Mouse (Mus musculus): ENCODE results near the gene Tbcd. TPM values are rescaled to one million over a fixed set of nuclear protein-coding genes. Genes with fewer than 3 reads are reported as not detected.

Tbcd gene
- polyA plus RNA-seq, 1 experiment: 90.0 TPM

DNA sequence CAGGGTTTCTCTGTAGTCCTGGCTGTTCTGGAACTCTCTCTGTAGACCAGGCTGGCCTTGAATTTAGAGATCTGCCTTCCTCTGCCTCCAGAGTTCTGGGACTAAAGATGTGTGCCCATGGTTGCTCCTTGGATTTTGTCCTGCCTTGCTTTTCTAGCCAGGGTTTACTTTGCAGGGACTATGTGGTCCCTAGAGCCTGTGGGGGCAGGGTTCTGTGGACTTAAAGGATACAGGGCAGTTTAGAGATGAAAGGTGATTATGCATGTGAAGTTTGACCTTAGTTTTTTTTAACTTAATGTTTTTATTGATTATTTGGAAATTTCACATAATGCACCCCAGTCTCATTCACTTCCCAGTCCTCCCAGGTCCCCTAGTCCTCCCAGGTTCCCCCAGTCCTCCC lies 38.9 kb downstream of the Tbcd start:
- H3K36me3 ChIP-seq (ENCODE audit: control insufficient read depth, insufficient read depth, low read length): no peaks in the 10 kb centered on the region
- peaks cover 3% of the 10 kb centered on the region for H3K4me1 ChIP-seq (replicated peaks; ENCODE audit: control insufficient read depth, insufficient read depth, low read length)
- no peak for DNase-seq
- TF ChIP-seq POLR2A (IDR thresholded peaks at IDR 0.05; ENCODE audit: control insufficient read depth, extremely low read depth, insufficient read depth, low read length, poor library complexity): no peak
- TF ChIP-seq CTCF (IDR thresholded peaks at IDR 0.05; ENCODE audit: borderline replicate concordance, control insufficient read depth, extremely low read depth, insufficient read depth, low read length, poor library complexity): no peak
- H3K27ac ChIP-seq (ENCODE audit: control insufficient read depth, insufficient read depth, low read length): no peak overlapping the region
- no peak overlapping the region for H3K4me3 ChIP-seq (ENCODE audit: control insufficient read depth, insufficient read depth, low read length)
- H3K27me3 ChIP-seq (ENCODE audit: control insufficient read depth, insufficient read depth, low read length): no peaks in the 10 kb centered on the region

DNA sequence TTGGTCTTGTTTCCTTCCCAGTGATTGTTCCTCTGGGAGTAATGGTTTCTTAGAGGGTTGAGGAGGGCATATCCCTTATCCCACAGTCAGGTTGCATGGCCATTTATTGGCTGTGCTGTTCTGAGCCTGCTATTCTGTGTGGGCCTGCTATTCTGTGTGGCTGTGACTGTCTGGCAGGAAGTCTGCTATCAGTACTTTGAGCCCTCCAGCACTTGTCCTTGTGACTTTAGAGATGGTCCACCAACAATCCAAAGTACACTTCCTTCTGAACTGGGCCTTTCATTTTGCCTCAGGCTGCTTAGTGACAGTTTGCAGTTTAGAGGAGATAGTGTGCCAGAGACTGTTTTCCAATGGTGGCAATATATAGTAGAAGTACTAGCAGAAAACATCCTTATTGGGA lies 48.8 kb downstream of the Tbcd start:
- TF ChIP-seq POLR2A (IDR thresholded peaks at IDR 0.05; ENCODE audit: control insufficient read depth, extremely low read depth, insufficient read depth, low read length, poor library complexity) (no peak), CTCF (IDR thresholded peaks at IDR 0.05; ENCODE audit: borderline replicate concordance, control insufficient read depth, extremely low read depth, insufficient read depth, low read length, poor library complexity) (no peak)
- no peak overlapping the region for H3K27ac ChIP-seq (ENCODE audit: control insufficient read depth, insufficient read depth, low read length)
- peaks cover 15% of the 10 kb centered on the region for H3K36me3 ChIP-seq (ENCODE audit: control insufficient read depth, insufficient read depth, low read length)
- H3K27me3 ChIP-seq (ENCODE audit: control insufficient read depth, insufficient read depth, low read length): no peaks in the 10 kb centered on the region
- H3K4me3 ChIP-seq (ENCODE audit: control insufficient read depth, insufficient read depth, low read length): no peak overlapping the region
- H3K4me1 ChIP-seq (replicated peaks; ENCODE audit: control insufficient read depth, insufficient read depth, low read length): no peaks in the 10 kb centered on the region
- no peak for DNase-seq

DNA sequence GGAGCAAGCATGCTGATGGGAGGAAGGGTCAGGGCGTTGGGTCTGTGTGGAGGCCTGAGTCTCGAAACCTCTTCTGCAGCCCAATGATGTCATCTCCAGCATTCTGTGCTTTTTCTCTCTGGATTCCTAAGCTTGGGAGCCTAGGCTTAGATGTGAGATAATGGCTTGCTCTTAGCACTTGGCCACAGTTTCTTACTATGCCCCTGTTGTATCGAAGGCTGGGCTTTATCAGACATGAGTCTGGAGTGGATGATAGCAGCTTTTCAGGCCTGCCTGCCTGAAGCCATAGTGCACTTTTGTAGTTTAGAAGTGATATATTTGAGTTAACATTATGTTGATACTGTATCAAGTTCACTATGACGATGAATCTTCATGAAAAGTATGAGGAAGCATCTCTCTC lies 49.8 kb downstream of the Tbcd start:
- no peaks in the 10 kb centered on the region for H3K27me3 ChIP-seq (ENCODE audit: control insufficient read depth, insufficient read depth, low read length)
- H3K4me3 ChIP-seq (ENCODE audit: control insufficient read depth, insufficient read depth, low read length): no peak overlapping the region
- peaks cover 17% of the 10 kb centered on the region for H3K36me3 ChIP-seq (ENCODE audit: control insufficient read depth, insufficient read depth, low read length)
- no peak for DNase-seq
- H3K4me1 ChIP-seq (replicated peaks; ENCODE audit: control insufficient read depth, insufficient read depth, low read length): no peaks in the 10 kb centered on the region
- TF ChIP-seq CTCF (IDR thresholded peaks at IDR 0.05; ENCODE audit: borderline replicate concordance, control insufficient read depth, extremely low read depth, insufficient read depth, low read length, poor library complexity) (no peak), POLR2A (IDR thresholded peaks at IDR 0.05; ENCODE audit: control insufficient read depth, extremely low read depth, insufficient read depth, low read length, poor library complexity) (no peak)
- no peak overlapping the region for H3K27ac ChIP-seq (ENCODE audit: control insufficient read depth, insufficient read depth, low read length)
- WGBS: 98% methylated on average over 4 of the region's 4 CpGs

DNA sequence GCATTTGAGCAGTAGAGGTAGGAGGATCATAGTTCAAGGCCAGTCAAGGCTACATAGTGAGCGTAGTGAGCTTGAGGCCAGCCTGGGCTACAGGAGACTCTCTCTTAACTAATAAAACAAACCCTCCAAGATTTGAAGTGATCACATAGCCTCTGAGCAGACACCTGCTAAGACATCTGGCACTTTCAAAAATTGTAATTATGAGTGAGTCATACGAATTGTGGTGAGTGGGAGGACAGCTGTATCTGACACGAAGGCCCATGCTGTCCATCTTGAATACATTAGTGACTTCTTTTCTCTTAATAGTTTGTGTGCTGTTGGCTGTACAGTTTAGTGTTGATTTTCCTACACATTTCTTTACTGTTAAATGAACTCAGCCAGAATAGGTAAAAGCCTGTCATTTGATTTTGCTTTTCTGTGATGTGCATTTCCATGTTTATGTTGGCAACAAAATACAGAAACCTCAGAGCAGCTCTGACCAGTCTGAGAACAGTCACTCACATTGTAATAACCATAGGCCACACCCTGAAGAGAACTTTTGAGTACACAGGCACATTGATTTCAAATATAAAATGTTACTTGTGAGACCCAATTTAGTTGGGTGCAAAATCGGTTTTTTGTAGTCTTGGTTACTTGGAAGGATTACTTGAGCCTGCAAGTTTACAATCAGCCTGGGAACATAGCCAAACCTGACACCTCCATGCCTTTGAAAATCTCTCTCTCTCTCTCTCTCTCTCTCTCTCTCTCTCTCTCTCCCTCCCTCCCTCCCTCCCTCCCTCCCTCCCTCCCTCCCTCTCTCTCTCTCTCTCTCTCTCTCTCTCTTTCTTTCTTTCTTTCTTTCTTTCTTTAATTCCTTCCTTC lies 50.5 kb downstream of the Tbcd start:
- H3K27me3 ChIP-seq (ENCODE audit: control insufficient read depth, insufficient read depth, low read length): no peaks in the 10 kb centered on the region
- 85% methylated on average over 4 of the region's 4 CpGs for WGBS
- no peak for TF ChIP-seq CTCF (IDR thresholded peaks at IDR 0.05; ENCODE audit: borderline replicate concordance, control insufficient read depth, extremely low read depth, insufficient read depth, low read length, poor library complexity)
- TF ChIP-seq POLR2A (IDR thresholded peaks at IDR 0.05; ENCODE audit: control insufficient read depth, extremely low read depth, insufficient read depth, low read length, poor library complexity): no peak
- H3K4me3 ChIP-seq (ENCODE audit: control insufficient read depth, insufficient read depth, low read length): no peak overlapping the region
- no peak for DNase-seq
- H3K27ac ChIP-seq (ENCODE audit: control insufficient read depth, insufficient read depth, low read length): no peak overlapping the region
- H3K4me1 ChIP-seq (replicated peaks; ENCODE audit: control insufficient read depth, insufficient read depth, low read length): no peaks in the 10 kb centered on the region
- H3K36me3 ChIP-seq (ENCODE audit: control insufficient read depth, insufficient read depth, low read length): peaks cover 17% of the 10 kb centered on the region

DNA sequence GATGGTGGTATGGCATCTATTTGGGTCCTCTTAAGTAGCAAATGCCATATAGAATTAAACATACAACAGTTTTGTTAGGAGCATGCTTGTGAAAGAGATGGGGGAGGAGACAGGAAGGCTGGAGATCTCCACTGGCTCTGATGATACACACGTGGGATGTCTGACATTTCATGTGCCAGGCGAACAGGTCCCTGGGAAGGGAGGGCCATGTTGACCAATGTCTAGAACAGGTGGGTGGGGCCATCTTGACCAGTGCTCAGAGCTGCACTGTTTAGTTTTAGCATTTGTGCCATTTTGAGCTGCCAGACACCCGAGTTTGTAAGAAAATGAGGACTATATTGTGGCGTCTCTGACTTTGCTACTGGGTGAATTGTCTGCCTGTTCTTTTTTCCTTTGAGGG lies 56.7 kb downstream of the Tbcd start:
- WGBS: 91% methylated on average over 4 of the region's 4 CpGs
- DNase-seq: no peak

DNA sequence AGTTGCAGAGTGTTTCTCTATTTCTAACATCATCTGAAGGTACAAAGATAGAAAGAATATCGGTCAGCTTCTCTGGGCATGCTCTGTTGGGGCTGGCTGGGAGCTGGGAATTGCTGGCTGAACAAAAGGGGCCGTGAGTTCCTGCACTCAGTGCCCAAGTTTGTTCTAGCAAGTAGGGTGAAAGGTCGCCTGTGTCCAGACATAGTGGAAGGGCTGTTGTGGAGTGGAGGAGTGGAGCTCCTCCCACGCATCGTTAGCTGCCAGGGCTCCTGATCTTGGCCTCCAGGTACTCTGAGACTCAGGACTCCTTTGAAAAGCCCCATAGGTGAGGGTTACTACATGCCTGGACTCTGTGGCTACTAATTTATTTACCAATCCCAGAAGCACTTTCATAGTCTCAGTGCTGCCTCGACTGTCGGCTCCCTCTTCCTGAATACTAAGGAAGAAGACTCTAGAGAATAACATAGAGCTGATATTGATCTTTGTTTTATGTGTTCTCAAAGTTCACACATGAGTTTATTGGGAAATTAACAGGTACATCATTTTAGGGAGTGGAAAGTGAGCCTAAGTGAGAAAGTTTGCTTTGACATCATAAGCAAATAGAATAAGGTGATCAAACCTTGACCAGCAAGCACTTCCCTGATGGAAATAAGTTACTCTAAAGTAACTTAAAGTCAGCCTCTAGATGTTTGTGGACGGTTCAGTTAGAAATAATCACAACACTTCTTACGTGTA lies 58.9 kb downstream of the Tbcd start:
- Histone ChIP-seq H3K27ac (ENCODE audit: control insufficient read depth, insufficient read depth, low read length) (no peak overlapping the region), H3K4me1 (replicated peaks; ENCODE audit: control insufficient read depth, insufficient read depth, low read length) (no peaks in the 10 kb centered on the region), H3K27me3 (ENCODE audit: control insufficient read depth, insufficient read depth, low read length) (no peaks in the 10 kb centered on the region), H3K36me3 (ENCODE audit: control insufficient read depth, insufficient read depth, low read length) (peaks cover under 1% of the 10 kb centered on the region; the same call in 1 of the 2 replicates), H3K4me3 (ENCODE audit: control insufficient read depth, insufficient read depth, low read length) (no peak overlapping the region)
- no peak for DNase-seq
- 94% methylated on average over 9 of the region's 9 CpGs for WGBS
- no peak for TF ChIP-seq CTCF (IDR thresholded peaks at IDR 0.05; ENCODE audit: borderline replicate concordance, control insufficient read depth, extremely low read depth, insufficient read depth, low read length, poor library complexity)
- no peak for TF ChIP-seq POLR2A (IDR thresholded peaks at IDR 0.05; ENCODE audit: control insufficient read depth, extremely low read depth, insufficient read depth, low read length, poor library complexity)

More for the DNA sequence above, 56.7 kb downstream of the Tbcd start:
- Histone ChIP-seq H3K27ac (ENCODE audit: control insufficient read depth, insufficient read depth, low read length) (no peak overlapping the region), H3K27me3 (ENCODE audit: control insufficient read depth, insufficient read depth, low read length) (no peaks in the 10 kb centered on the region), H3K4me1 (replicated peaks; ENCODE audit: control insufficient read depth, insufficient read depth, low read length) (no peaks in the 10 kb centered on the region), H3K4me3 (ENCODE audit: control insufficient read depth, insufficient read depth, low read length) (no peak overlapping the region), H3K36me3 (ENCODE audit: control insufficient read depth, insufficient read depth, low read length) (peaks cover 5% of the 10 kb centered on the region; the same call in 1 of the 2 replicates)
- TF ChIP-seq POLR2A (IDR thresholded peaks at IDR 0.05; ENCODE audit: control insufficient read depth, extremely low read depth, insufficient read depth, low read length, poor library complexity) (no peak), CTCF (IDR thresholded peaks at IDR 0.05; ENCODE audit: borderline replicate concordance, control insufficient read depth, extremely low read depth, insufficient read depth, low read length, poor library complexity) (no peak)

All from thymus, adult 2 months (tissue).